Mouse (Mus musculus) B cell, adult 62 days (primary cell): Measurements from ENCODE around the gene Ppp1r21. TPM values are rescaled to one million over a fixed set of nuclear protein-coding genes. Genes with fewer than 3 reads are reported as not detected.

Source experiments
- total RNA-seq: library from RNA; stranded (reverse); gene quantifications from 4 replicates; pipeline ENCODE4 v1.2.4, GENCODE M21; 2023

Ppp1r21 gene
- 70.9 to 87.7 TPM (median 75.8 TPM) in 4 replicates for total RNA-seq

DNA sequence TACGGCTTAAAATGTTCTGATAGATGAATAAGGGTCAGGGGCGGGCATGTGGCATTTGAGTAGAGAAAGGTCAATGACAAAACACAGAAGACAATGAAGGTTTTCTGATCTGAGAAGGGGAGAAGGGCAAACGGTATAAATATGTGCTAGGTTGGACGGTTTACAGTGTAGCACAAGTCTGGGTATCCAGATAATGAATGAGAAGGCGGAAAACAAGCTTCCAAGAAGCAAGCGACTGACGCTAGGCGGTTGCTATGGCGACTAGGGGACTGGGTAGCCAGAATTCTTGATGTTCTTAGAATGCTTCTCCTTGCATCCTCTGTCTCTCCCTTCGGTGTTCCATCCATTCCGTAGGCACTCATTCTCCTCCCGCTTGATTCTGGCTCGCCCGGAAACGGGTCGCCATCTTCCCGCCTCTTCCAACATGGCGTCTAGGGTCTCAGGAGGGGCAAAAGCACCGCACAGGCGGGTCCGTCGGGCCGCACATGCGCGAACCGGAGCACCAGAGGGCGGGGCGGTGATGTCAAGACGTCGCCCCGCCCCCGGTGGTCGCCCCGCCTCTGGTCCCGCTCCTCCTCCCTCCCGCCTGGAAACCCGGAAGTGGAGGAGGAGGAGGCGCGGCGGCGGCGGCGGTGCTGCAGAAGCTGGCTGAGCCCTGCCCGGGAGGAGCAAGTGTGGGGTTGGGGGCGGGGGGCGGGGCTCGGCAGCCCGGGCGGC lies at the start of gene Ppp1r21:
TSS of gene Ppp1r21 (plus strand) at position 600 of the 717 bp plus-strand sequence.

DNA sequence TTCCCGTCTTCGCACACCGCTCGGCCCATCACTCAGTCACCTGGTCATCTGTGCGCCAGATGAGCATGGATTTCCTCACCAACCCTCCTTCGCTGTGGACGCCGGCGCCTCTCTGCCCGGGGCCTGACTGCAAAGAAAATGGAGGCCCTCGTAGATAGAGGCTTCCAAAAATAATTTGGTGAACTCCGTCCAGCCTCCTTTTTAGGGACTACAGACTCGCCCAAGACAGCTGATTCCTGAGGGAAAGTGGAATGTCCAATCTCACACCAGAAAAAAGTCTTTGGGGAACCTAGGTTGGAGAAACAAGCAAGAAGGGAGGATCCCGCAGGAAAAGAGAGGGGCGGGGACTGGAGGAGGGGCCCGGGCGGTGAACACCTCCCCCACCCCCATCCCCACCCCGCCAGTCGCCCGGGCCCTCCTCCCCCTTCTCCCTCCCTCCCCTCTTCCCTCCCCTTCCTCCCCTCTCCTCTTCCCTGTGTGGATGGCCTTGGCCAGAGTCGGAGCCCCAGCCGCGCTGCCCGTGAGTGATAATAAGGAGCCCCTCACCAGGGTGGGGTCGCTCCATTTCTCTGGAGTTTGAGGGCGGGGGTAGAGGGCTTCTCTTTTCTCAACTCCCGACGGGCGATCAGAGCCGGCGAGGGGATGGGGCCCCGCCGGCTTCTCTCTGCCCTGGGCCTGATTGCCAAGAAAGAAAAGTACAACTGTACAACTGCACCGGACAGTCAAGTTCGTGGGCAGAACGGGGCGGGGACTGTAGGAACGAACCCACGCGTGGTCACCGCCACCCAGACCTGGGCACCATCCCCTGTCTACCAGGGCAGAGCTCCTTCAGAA lies 67.5 kb downstream of the Ppp1r21 start, which contains the start of gene Ston1:
TSS of gene Ston1 (plus strand) at position 463 of the 834 bp plus-strand sequence.

Other genes starting within 250 kb of the Ppp1r21 start
- 23.5 to 31.2 TPM (median 27.2 TPM) in 4 replicates for gene Foxn2, start 89.4 kb upstream of the Ppp1r21 start, total RNA-seq
- gene Ston1, start 67.6 kb downstream of the Ppp1r21 start, total RNA-seq, result 0.41 to 0.77 TPM in 2 of 4 replicates, not detected in the others
- gene Gtf2a1l, start 138.5 kb downstream of the Ppp1r21 start, total RNA-seq, result not detected in 4 replicates